Mouse (Mus musculus): Measurements from ENCODE around the gene Naaladl1. TPM values are rescaled to one million over a fixed set of nuclear protein-coding genes. Genes with fewer than 3 reads are reported as not detected.
"Not testable (repeated sequence)": the region's sequence is repeated elsewhere in the genome, so short reads cannot be mapped to it uniquely, and the experiment has no call there.

Gene Naaladl1
- polyA plus RNA-seq, 1 experiment from 2014 or later, result 0.53 TPM

DNA sequence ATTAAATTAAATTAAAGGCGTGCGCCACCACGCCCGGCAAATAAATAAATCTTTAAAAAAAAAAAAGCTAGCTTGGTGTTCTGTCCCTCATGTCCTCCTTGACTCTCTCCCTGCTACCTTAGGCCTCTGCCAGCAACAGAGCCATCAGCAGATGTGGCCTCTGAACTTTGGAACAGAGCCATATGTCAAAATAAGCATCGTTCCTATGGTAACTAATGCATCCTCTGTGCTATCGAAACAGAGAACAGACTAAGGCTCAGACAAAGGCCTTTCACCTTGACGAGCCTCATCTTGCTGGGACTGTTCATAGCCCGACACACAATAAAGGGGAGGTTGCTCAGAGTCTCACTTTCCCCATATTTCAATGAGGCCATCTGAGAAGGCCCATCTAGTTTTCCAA is 17.7 kb downstream of the Naaladl1 start:
- peaks cover 20% of the 10 kb centered on the region for H3K4me1 ChIP-seq
- ATAC-seq (replicated peaks), result no peak
- no peak overlapping the region for H3K27ac ChIP-seq
- no peaks in the 10 kb centered on the region for H3K27me3 ChIP-seq (replicated peaks)
- 75% methylated on average over 8 of the region's 8 CpGs for WGBS
- H3K9me3 ChIP-seq, result no peaks in the 10 kb centered on the region
- H3K9ac ChIP-seq, result no peak overlapping the region
- no peak overlapping the region for H3K4me2 ChIP-seq
- no peaks in the 10 kb centered on the region; the same call in 1 of the 2 replicates for H3K36me3 ChIP-seq (replicated peaks)
- H3K4me3 ChIP-seq, result no peak overlapping the region

DNA sequence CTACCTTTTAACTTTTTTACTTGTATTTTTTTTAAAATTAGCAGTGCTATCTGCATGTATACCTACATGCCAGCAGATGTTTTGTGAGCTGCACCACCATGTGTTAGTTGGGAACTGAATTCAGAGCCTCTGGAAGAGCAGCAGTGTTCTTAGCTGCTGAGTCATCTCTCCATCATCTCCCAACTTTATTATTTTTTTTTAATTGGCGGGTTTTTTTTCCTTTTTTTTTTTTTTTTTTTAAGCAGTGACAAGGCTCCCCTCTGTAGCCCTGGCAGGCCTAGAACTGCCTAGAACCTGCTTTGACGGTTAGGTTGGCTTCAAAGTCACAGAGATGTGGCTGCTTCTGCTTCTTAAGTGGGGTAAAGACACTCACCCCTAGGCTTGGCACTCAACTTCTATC is 19.3 kb downstream of the Naaladl1 start:
- no peaks in the 10 kb centered on the region for H3K9me3 ChIP-seq
- no peak overlapping the region for H3K4me3 ChIP-seq
- peaks cover 13% of the 10 kb centered on the region for H3K4me1 ChIP-seq
- H3K4me2 ChIP-seq, result no peak overlapping the region
- ATAC-seq (replicated peaks), result no peak
- H3K9ac ChIP-seq, result no peak overlapping the region
- 72% methylated on average over 2 of the region's 2 CpGs for WGBS
- H3K27ac ChIP-seq, result no peak overlapping the region
- H3K27me3 ChIP-seq (replicated peaks), result no peaks in the 10 kb centered on the region
- no peaks in the 10 kb centered on the region; the same call in 1 of the 2 replicates for H3K36me3 ChIP-seq (replicated peaks)

DNA sequence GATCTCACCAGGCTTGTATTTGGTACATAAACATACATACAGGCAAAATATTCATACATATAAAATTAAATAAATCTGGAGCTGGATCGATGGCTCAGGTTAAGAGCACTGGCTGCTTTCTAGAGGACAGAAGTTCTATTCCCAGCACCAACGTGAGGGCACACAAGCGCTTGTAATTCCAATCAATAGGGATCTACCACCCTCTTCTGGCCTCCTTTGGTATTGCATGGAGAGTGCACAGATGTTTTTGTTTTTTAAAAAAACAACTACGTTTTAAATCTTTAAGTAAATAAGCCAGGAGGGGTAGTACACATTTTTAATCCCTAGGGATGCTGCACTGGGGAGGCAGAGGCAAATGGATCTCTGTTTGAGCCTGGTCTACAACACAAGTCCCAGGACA is 20.7 kb downstream of the Naaladl1 start:
- ATAC-seq (replicated peaks), result no peak

DNA sequence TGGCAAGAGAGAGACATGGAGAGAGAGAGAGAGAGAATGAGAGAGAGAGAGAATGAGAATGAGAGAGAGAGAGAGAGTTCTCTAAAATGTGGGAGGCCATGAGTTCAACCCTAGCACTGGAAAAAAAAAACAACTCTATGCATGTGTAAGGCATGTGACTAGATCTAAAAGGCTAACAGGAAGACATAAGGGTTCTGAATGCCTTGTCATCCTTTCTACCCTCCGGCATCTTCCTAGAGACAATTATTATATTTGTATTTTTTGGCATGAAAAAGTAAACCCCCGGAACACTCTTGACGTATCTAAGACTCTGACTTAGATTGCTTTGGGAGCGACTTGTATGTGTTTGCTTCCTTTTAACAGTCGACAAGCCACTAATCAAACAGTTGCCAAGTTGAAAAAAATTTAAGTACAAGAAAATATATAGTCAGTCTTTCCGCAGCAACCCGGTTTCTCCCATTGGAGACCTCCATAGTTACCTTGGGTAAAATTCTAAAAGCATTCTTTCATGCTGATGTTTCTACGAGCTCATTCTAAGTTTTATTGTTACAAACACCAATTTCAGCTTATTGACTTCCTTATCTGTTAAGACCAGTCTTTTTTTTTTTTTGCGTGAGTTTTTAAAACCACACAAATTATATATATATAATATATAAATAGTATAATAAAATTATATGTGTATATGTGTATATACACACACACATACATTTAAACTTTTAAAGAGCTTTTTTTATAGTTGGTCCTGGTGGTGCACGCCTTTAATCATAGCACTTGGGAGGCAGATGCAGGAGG is 21.4 kb downstream of the Naaladl1 start:
- H3K4me2 ChIP-seq, result peak overlapping the region; percentile 56
- H3K9ac ChIP-seq, result 0 out of 2 replicates have a peak overlapping the region, but pooled peaks have one; percentile 67
- no peak for ATAC-seq (replicated peaks)
- H3K4me3 ChIP-seq, result peak overlapping the region; percentile 55
- no peaks in the 10 kb centered on the region for H3K27me3 ChIP-seq (replicated peaks)
- H3K9me3 ChIP-seq, result no peaks in the 10 kb centered on the region
- 73% methylated on average over 10 of the region's 10 CpGs for WGBS
- peaks cover 12% of the 10 kb centered on the region for H3K4me1 ChIP-seq
- H3K36me3 ChIP-seq (replicated peaks), result no peaks in the 10 kb centered on the region
- peak overlapping the region; percentile 93 for H3K27ac ChIP-seq

More for the DNA sequence above, 20.7 kb downstream of the Naaladl1 start:
- no peaks in the 10 kb centered on the region for H3K9me3 ChIP-seq
- no peak overlapping the region for H3K4me2 ChIP-seq
- no peaks in the 10 kb centered on the region for H3K36me3 ChIP-seq (replicated peaks)
- WGBS, result 24% methylated on average over 4 of the region's 4 CpGs
- H3K27me3 ChIP-seq (replicated peaks), result no peaks in the 10 kb centered on the region
- no peak overlapping the region for H3K27ac ChIP-seq
- H3K4me1 ChIP-seq, result peaks cover 12% of the 10 kb centered on the region
- H3K4me3 ChIP-seq, result no peak overlapping the region
- H3K9ac ChIP-seq, result no peak overlapping the region

DNA sequence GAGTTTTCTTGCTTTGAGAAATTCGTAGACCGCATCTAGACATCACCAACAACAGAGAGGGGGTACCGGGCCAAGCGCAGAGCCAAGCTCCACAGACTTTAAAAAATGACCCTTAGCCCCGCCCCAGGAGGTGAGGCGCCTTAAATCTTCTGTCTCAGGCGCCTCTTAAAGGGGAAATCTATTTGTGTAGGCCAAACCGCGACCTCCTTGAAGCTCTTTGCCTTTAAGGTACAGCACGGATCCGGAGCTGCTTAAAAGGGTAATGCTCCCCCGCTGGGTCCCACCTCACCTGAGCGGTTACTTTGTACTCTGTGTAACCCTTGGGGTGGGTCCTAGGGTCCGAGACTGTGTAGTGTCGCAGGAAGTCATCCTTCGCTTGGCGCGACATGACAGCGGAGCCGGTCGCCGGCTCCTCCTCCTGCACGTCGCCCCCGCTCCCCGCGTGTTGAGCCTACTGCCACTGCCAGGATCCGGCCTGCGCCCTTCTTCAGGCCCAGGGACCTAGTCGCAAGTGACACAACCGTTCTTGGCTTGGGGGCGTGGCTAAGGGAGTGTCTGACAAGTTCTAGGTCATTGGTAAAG is 22.3 kb downstream of the Naaladl1 start, which contains the start of gene Snx15:
TSS of gene Snx15 (minus strand) at position 545 of the 582 bp plus-strand sequence.
- no peaks in the 10 kb centered on the region for H3K9me3 ChIP-seq
- no peaks in the 10 kb centered on the region for H3K36me3 ChIP-seq (replicated peaks)
- under 1% methylated on average over 32 of the region's 32 CpGs for WGBS
- H3K4me3 ChIP-seq, result peak within 1 kb of the TSS; percentile 55
- no peaks in the 10 kb centered on the region for H3K27me3 ChIP-seq (replicated peaks)
- peaks cover 12% of the 10 kb centered on the region for H3K4me1 ChIP-seq
- H3K27ac ChIP-seq, result peak within 1 kb of the TSS; percentile 93
- peak; percentile 95 for ATAC-seq (replicated peaks)
- peak within 1 kb of the TSS; percentile 67 for H3K9ac ChIP-seq
- peak within 1 kb of the TSS; percentile 56 for H3K4me2 ChIP-seq

DNA sequence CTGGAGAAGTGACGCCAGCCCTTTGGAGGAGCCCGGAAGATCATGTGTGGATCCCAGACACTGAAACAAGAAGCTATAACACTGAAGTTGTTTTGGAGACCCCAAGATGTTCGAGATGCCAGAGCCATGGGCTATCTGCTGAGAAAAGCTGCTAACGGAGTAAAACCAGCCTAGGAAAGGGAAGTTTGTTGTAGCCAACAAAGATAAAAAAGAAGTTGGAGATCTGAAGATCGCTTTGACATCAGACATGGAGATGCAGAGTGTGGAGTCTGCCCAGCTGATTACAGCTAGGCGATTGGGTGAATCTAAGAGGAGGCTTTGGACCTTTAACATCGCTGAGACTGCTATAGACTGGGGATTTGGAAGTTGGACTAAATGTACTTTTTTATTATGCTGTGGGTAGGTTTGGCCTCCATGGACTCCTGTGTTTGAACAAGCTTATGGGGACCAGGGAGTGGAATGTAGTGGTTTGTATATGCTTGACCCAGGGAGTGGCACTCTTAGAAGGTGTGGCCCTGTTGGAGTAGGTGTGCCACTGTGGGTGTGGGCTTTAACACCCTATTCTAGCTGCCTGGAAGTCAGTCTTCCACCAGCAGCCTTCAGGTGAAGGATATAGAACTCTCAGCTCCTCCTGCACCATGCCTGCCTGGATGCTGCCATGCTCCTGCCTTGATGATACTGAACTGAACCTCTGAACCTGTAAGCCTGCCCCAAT is 25.0 kb downstream of the Naaladl1 start:
- peaks cover 12% of the 10 kb centered on the region for H3K4me1 ChIP-seq
- H3K36me3 ChIP-seq (replicated peaks); H3K4me2 ChIP-seq; ATAC-seq (replicated peaks); H3K9ac ChIP-seq; H3K27me3 ChIP-seq (replicated peaks); H3K27ac ChIP-seq; H3K9me3 ChIP-seq; H3K4me3 ChIP-seq: not testable (repeated sequence)
- 81% methylated on average over 7 of the region's 7 CpGs for WGBS

DNA sequence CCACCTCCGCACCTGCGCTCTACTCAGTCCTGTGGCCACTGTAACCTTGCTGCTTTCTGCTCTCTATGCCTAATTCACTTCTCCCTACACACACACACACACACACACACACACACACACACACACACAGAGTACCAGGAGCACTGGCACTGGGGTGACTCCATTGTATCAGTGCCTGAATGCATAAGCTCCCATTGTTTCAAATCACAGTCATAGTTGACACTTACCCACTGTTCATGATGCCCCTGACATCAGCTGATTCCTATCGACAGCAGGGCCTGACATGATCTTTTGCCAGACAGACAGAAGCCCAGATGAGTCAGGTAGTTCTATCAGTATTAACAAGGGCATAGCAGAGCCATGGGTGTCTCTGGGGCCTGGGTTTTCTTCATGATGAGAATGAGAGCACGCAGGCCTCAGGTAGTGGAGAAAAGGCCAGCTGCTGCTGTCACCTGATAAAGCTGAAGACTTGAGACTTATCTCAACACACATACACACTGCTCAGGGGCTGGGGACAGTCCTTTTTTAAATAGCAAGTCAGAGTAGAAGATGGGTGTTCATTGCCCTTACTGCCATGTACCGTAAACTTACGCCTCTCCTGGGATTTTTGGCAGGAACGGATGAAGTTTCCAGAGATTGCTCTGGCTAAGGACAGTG is 26.7 kb downstream of the Naaladl1 start:
- Histone ChIP-seq H3K9me3 (no peaks in the 10 kb centered on the region), H3K27me3 (replicated peaks) (no peaks in the 10 kb centered on the region), H3K4me2 (no peak overlapping the region), H3K4me3 (no peak overlapping the region), H3K36me3 (replicated peaks) (peaks cover 11% of the 10 kb centered on the region; the same call in 1 of the 2 replicates), H3K27ac (no peak overlapping the region), H3K9ac (no peak overlapping the region), H3K4me1 (peaks cover 8% of the 10 kb centered on the region)
- ATAC-seq (replicated peaks), result no peak
- 89% methylated on average over 7 of the region's 7 CpGs for WGBS

DNA sequence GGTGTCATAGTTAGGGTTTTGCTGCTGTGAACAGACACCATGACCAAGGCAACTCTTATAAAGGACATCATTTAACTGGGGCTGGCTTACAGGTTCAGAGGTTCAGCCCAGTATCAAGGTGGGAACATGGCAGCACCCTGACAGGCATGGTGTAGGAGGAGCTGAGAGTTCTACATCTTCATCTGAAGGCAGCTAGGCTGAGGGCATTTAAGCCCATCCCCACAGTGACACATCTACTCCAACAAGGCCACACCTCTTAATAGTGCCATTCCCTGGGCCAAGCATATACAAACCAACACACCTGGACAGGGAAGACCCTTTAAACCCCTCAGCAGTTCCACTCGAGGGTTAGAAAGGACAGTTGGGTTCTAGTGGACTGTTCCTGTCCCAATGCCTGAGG is 27.6 kb downstream of the Naaladl1 start:
- H3K9me3 ChIP-seq; H3K4me1 ChIP-seq; H3K4me3 ChIP-seq; H3K4me2 ChIP-seq; H3K27me3 ChIP-seq (replicated peaks); ATAC-seq (replicated peaks); H3K27ac ChIP-seq; H3K9ac ChIP-seq: not testable (repeated sequence)
- 37% methylated on average over 1 of the region's 1 CpGs for WGBS
- H3K36me3 ChIP-seq (replicated peaks), result peaks cover 12% of the 10 kb centered on the region; the same call in 1 of the 2 replicates

DNA sequence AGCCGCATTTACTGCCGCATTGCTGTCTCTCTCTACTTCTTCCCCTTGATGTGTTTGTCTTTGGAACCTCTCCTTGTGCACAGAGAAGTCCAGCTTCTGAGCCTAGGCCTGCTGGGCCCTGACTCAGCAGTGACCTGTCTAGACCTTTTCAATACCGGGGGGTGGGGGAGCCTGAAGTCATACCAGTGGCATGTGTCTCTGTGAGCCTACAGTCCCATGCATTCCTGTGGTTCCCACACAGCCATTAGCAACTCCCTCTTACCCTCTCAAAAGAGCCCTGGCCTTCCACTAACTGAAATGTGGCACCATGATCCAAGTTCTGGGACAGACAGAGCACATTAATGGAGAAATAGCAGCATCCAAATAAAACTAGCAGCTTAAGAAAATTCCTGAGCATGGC is 30.8 kb downstream of the Naaladl1 start:
- no peak for ATAC-seq (replicated peaks)
- Histone ChIP-seq H3K4me1 (peaks cover 10% of the 10 kb centered on the region), H3K9me3 (no peaks in the 10 kb centered on the region), H3K9ac (no peak overlapping the region), H3K36me3 (replicated peaks) (peaks cover 12% of the 10 kb centered on the region; the same call in 1 of the 2 replicates), H3K4me2 (no peak overlapping the region), H3K4me3 (no peak overlapping the region), H3K27ac (no peak overlapping the region), H3K27me3 (replicated peaks) (no peaks in the 10 kb centered on the region)
- 75% methylated on average over 3 of the region's 3 CpGs for WGBS

DNA sequence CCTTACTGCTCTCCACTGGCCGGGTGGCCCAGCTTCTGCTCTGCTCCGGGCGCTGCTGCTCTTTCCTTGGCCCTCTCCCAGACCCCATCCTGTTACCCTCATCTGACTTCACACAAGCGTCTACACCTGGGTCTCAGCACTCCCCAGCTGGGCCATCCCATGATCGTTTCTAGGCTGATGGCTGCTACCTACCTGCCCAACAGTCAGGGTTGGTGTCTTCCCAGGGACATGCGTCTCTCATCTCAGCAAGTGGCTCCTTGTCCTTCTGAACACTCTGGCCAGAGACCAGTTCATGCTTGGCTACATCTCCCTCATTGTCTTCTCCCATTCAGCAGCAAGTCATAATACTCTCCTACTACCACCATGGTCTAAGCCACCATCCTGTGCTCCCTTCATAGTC is 34.1 kb downstream of the Naaladl1 start:
- peak overlapping the region; percentile 68 for H3K4me3 ChIP-seq
- H3K4me2 ChIP-seq, result peak overlapping the region; percentile 80
- H3K27ac ChIP-seq, result peak overlapping the region; percentile 99
- peak overlapping the region; percentile 85 for H3K9ac ChIP-seq
- no peak for ATAC-seq (replicated peaks)
- peaks cover 12% of the 10 kb centered on the region; the same call in 1 of the 2 replicates for H3K36me3 ChIP-seq (replicated peaks)
- H3K4me1 ChIP-seq, result peaks cover 14% of the 10 kb centered on the region
- no peaks in the 10 kb centered on the region for H3K9me3 ChIP-seq
- 96% methylated on average over 6 of the region's 6 CpGs for WGBS
- H3K27me3 ChIP-seq (replicated peaks), result no peaks in the 10 kb centered on the region

DNA sequence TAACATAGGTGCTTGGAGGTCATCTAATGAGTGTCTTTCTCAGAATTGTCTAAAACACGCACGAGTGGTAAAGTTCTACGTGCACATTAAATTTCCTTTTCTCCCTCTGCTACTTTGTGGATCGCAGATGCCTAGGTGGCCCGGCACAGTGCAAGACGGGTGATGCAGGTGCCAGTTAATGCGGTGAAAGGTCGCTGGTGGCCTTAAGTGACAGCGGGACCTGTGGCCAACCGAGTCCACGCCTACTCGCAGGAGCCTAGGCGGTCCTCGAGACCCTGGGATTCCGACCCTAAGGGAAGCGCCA is 34.7 kb downstream of the Naaladl1 start:
- ATAC-seq (replicated peaks), result no peak
- no peaks in the 10 kb centered on the region for H3K9me3 ChIP-seq
- peak overlapping the region; percentile 99 for H3K27ac ChIP-seq
- peak overlapping the region; percentile 85 for H3K9ac ChIP-seq
- 7% methylated on average over 16 of the region's 16 CpGs for whole genome bisulfite sequencing
- H3K4me1 ChIP-seq, result peaks cover 14% of the 10 kb centered on the region
- peaks cover 12% of the 10 kb centered on the region; the same call in 1 of the 2 replicates for H3K36me3 ChIP-seq (replicated peaks)
- no peaks in the 10 kb centered on the region for H3K27me3 ChIP-seq (replicated peaks)
- peak overlapping the region; percentile 80 for H3K4me2 ChIP-seq
- peak overlapping the region; percentile 68 for H3K4me3 ChIP-seq

Data from midbrain, embryonic 15.5 days (tissue).